Mouse (Mus musculus): Measurements from ENCODE around the gene Nrcam. TPM values are rescaled to one million over a fixed set of nuclear protein-coding genes. Genes with fewer than 3 reads are reported as not detected.

Gene Nrcam
- total and polyA plus RNA-seq, 2 experiments from 2014 or later = 109 to 173 TPM

DNA sequence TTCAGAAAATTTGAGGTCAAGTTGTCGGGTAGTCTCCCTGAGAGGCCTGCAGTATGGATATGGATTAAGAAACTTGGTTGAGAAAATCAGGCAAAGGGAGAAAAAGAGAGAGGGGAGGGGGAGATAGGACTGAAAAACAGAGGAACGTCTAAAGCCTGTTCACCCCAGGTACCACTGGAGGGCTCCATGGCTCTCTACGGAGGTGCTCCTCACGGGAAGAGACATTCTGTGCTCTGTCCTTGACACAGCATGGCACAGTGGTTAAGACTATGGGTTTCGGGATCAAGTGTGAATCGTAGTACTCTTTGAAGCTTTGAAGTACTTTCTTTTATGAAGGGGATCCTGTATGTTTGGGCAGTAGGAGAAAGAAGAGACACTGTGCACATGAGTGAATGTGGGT lies 1.2 kb upstream of the Nrcam start:
- WGBS = 27% methylated on average over 6 of the region's 6 CpGs
- Histone ChIP-seq H3K4me2 (ENCODE audit: low read depth, low read length, poor library complexity, severe bottlenecking) (no peak overlapping the region), H3K4me3 (ENCODE audit: low read depth, low read length) (no peak overlapping the region), H3K9me3 (ENCODE audit: low read length) (no peaks in the 10 kb centered on the region), H3K4me1 (ENCODE audit: insufficient read depth, low read length) (peaks cover 10% of the 10 kb centered on the region; the same call in 1 of the 2 replicates), H3K27me3 (ENCODE audit: insufficient read depth, low read length) (no peaks in the 10 kb centered on the region), H3K9ac (replicated peaks; ENCODE audit: low read length, poor library complexity, severe bottlenecking) (no peak overlapping the region), H3K36me3 (ENCODE audit: insufficient read depth, low read length) (no peaks in the 10 kb centered on the region), H3K27ac (ENCODE audit: low read depth, low read length) (no peak overlapping the region)
- peak; percentile 72 for DNase-seq (ENCODE audit: low spot score)
- TF ChIP-seq CTCF (IDR thresholded peaks at IDR 0.05) = peak; percentile 75
- ATAC-seq (ENCODE audit: low FRiP score) = no peak

DNA sequence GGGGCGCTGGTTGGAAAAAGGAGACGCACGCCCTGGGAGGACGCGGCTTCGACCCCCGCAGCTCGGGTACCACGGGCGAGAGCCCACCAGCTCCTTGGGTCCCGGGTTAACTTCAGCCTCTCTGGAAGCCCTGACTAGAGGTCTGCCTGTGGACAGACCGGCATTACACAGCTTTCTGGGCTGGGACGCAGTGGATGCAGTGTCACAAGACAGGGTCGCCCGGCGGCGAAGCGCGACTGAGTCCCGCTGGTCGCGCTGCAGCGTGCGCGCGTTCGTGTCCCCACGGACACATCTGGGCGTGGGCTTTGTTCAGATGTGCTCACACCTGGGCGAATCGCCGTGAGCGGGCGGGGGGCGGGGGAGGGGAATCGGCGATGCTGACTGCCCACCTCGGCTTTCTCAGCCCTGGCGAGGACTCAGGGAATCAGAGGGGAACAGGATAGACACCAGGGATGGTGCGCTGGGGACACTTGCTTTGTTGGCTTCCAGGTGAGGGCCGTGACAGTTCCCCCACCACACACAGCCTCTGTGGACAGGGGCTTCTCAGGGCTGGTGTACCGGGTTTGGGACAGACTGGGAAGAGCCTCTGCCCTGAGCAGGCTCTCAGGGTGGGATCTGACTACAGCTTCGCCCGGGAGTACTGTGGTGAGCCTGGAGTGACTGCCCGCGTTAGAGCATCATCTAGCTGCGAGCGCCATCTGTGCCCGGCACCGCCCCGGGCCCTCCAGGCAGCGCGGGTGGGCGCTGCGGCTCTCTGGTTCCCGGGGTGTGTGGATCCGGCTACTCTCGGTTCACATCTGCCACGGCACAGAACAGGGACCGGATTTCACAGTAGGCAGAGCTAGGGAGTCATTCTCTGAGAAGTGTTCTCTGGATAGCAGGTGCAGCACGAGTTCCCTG lies 881 bp downstream of the Nrcam start:
- Histone ChIP-seq H3K36me3 (ENCODE audit: insufficient read depth, low read length) (no peaks in the 10 kb centered on the region), H3K4me3 (ENCODE audit: low read depth, low read length) (peak overlapping the region; percentile 84), H3K9me3 (ENCODE audit: low read length) (no peaks in the 10 kb centered on the region), H3K27me3 (ENCODE audit: insufficient read depth, low read length) (no peaks in the 10 kb centered on the region), H3K9ac (replicated peaks; ENCODE audit: low read length, poor library complexity, severe bottlenecking) (peak overlapping the region; percentile 79), H3K4me2 (ENCODE audit: low read depth, low read length, poor library complexity, severe bottlenecking) (peak overlapping the region; percentile 75), H3K27ac (ENCODE audit: low read depth, low read length) (peak overlapping the region; percentile 85), H3K4me1 (ENCODE audit: insufficient read depth, low read length) (peaks cover 10% of the 10 kb centered on the region; the same call in 1 of the 2 replicates)
- DNase-seq (ENCODE audit: low spot score) = peak; percentile 75
- under 1% methylated on average over 58 of the region's 61 CpGs for WGBS
- peak; percentile 80 for ATAC-seq (ENCODE audit: low FRiP score)
- TF ChIP-seq CTCF (IDR thresholded peaks at IDR 0.05) = no peak

DNA sequence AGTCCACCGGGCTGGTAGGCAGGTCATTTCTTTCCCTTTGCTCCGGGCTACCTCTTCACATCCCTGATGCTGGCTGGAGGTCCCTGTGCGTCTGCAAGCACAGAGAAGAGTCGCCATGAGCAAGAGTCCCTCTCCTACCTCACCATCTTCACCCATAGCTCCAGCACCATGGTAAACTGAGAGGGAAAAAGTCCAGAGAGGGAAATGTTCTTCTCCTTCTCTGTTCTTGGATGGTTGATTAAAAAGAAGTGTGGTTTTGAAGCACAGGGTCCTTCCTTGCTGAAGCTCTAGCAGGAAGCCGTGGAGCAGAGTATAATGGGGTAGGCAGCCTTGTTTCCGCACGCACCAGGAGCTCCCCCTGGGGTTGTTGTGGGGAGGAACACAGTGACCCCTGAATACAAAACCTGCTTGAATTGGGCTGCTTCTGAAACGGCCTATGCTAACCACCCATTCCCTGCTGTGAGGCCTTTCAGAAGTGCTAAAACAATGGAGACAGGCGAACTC lies 1.6 kb downstream of the Nrcam start:
- DNase-seq (ENCODE audit: low spot score) = peak; percentile 52
- ATAC-seq (ENCODE audit: low FRiP score) = no peak
- H3K27ac ChIP-seq (ENCODE audit: low read depth, low read length) = peak overlapping the region; percentile 85
- H3K27me3 ChIP-seq (ENCODE audit: insufficient read depth, low read length) = no peaks in the 10 kb centered on the region
- WGBS = 0% methylated on average over 9 of the region's 9 CpGs
- no peaks in the 10 kb centered on the region for H3K36me3 ChIP-seq (ENCODE audit: insufficient read depth, low read length)
- H3K9ac ChIP-seq (replicated peaks; ENCODE audit: low read length, poor library complexity, severe bottlenecking) = peak overlapping the region; percentile 79
- H3K4me2 ChIP-seq (ENCODE audit: low read depth, low read length, poor library complexity, severe bottlenecking) = peak overlapping the region; percentile 75
- no peaks in the 10 kb centered on the region for H3K9me3 ChIP-seq (ENCODE audit: low read length)
- peaks cover 10% of the 10 kb centered on the region; the same call in 1 of the 2 replicates for H3K4me1 ChIP-seq (ENCODE audit: insufficient read depth, low read length)
- H3K4me3 ChIP-seq (ENCODE audit: low read depth, low read length) = peak overlapping the region; percentile 84
- peak; percentile 46 for TF ChIP-seq CTCF (IDR thresholded peaks at IDR 0.05)

DNA sequence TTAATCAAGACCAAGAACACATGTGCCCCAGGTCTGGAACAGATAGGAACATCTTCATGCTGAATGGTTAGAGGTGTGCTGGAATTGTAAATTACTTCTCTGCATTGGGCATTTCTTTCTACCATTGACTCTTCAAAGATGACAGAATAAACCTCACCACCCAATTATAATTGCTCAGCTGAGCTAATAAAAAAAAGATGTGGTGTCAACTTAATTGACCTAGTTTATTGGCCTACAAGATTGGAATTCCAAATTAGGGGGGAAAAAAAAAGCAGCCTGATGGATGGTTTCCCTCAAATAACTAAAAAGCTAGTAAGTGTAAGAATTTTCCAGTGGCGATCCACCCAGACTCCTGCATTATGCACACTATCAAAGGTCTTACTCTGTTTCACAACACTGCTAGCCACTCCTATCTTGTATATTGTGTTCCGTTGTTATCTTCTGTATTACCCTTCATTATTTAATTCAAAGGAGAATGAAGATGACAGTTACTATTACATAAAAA lies 8.5 kb downstream of the Nrcam start:
- H3K4me1 ChIP-seq (ENCODE audit: insufficient read depth, low read length) = peaks cover 2% of the 10 kb centered on the region; the same call in 1 of the 2 replicates
- no peaks in the 10 kb centered on the region for H3K27me3 ChIP-seq (ENCODE audit: insufficient read depth, low read length)
- H3K36me3 ChIP-seq (ENCODE audit: insufficient read depth, low read length) = no peaks in the 10 kb centered on the region
- WGBS = 47% methylated on average over 2 of the region's 2 CpGs
- no peak for ATAC-seq (ENCODE audit: low FRiP score)
- TF ChIP-seq CTCF (IDR thresholded peaks at IDR 0.05) = no peak
- no peak overlapping the region for H3K27ac ChIP-seq (ENCODE audit: low read depth, low read length)
- no peak overlapping the region for H3K4me3 ChIP-seq (ENCODE audit: low read depth, low read length)
- no peak overlapping the region for H3K4me2 ChIP-seq (ENCODE audit: low read depth, low read length, poor library complexity, severe bottlenecking)
- no peak for DNase-seq (ENCODE audit: low spot score)
- H3K9ac ChIP-seq (replicated peaks; ENCODE audit: low read length, poor library complexity, severe bottlenecking) = no peak overlapping the region
- no peaks in the 10 kb centered on the region for H3K9me3 ChIP-seq (ENCODE audit: low read length)

DNA sequence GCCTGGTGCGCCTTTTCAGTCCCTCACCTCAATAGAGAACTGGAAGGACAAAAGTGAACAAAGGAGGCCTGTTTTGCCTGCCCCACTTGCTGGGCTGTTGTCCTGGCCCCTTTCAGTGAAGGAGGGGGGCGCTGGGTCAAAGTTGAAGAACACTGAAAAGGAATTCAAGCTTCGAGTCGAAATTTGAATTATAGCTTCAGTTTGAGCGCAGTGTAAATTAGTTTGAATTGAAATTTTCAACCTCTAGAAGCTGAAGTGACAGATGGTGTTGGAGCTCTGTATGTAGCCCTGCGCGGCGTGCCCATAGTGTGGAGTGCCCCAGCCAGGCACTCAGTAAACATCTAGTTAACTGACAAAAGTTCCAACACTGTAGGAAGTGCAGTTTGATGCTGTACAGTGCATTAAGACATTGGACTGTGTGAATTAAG lies 9.5 kb downstream of the Nrcam start:
- Histone ChIP-seq H3K9ac (replicated peaks; ENCODE audit: low read length, poor library complexity, severe bottlenecking) (no peak overlapping the region), H3K36me3 (ENCODE audit: insufficient read depth, low read length) (no peaks in the 10 kb centered on the region), H3K4me3 (ENCODE audit: low read depth, low read length) (no peak overlapping the region), H3K27me3 (ENCODE audit: insufficient read depth, low read length) (no peaks in the 10 kb centered on the region), H3K4me1 (ENCODE audit: insufficient read depth, low read length) (no peaks in the 10 kb centered on the region), H3K4me2 (ENCODE audit: low read depth, low read length, poor library complexity, severe bottlenecking) (0 out of 2 replicates have a peak overlapping the region, but pooled peaks have one; percentile 13), H3K9me3 (ENCODE audit: low read length) (no peaks in the 10 kb centered on the region), H3K27ac (ENCODE audit: low read depth, low read length) (0 out of 2 replicates have a peak overlapping the region, but pooled peaks have one; percentile 57)
- ATAC-seq (ENCODE audit: low FRiP score) (peak; percentile 72; the same call in 1 of the 2 replicates), DNase-seq (ENCODE audit: low spot score) (peak; percentile 53)
- 15% methylated on average over 8 of the region's 8 CpGs for WGBS
- TF ChIP-seq CTCF (IDR thresholded peaks at IDR 0.05) = no peak

DNA sequence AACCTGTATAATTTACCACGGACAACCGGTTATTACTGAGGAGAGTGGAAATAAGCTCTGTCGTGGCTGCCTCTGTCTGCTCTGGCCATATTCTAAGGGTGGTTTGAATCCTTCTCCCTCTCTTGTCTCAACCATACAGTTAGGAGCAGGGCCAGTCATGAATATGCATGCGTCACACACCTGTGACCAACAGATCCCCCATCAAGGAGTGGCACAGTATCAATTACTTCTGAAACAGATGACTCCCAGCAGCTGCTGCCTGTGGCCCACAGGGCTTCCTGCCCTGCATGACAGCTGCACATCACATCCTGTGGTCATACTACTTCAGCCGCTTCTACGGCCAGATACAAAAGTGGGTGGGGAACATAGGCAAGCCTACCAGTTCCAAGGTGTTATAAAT lies 15.4 kb downstream of the Nrcam start:
- peaks cover 3% of the 10 kb centered on the region; the same call in 1 of the 2 replicates for H3K4me1 ChIP-seq (ENCODE audit: insufficient read depth, low read length)
- no peaks in the 10 kb centered on the region for H3K27me3 ChIP-seq (ENCODE audit: insufficient read depth, low read length)
- no peak overlapping the region for H3K4me2 ChIP-seq (ENCODE audit: low read depth, low read length, poor library complexity, severe bottlenecking)
- no peak overlapping the region for H3K4me3 ChIP-seq (ENCODE audit: low read depth, low read length)
- ATAC-seq (ENCODE audit: low FRiP score) (no peak), DNase-seq (ENCODE audit: low spot score) (peak; percentile 61)
- 63% methylated on average over 6 of the region's 6 CpGs for WGBS
- H3K36me3 ChIP-seq (ENCODE audit: insufficient read depth, low read length) = no peaks in the 10 kb centered on the region
- H3K27ac ChIP-seq (ENCODE audit: low read depth, low read length) = no peak overlapping the region
- no peak for TF ChIP-seq CTCF (IDR thresholded peaks at IDR 0.05)
- H3K9me3 ChIP-seq (ENCODE audit: low read length) = no peaks in the 10 kb centered on the region
- H3K9ac ChIP-seq (replicated peaks; ENCODE audit: low read length, poor library complexity, severe bottlenecking) = no peak overlapping the region
